Mouse (Mus musculus) embryonic stem cell, embryonic (primary cell): Measurements from ENCODE around the gene Mybpc2.

Experiments used
- CTCF ChIA-PET, 4 experiments: fragments of 300-600 bp in 2 of 4; fragments of 350-600 bp in 2 of 4; sonication (Branson Sonifier 250); formaldehyde crosslinking; loops; one replicate each; lab custom pipeline; 2022; ENCODE audit warnings: inconsistent platforms in 2 of 4; lab: Charles Lee
- POLR2A ChIA-PET, 4 experiments: fragments of 300-600 bp in 2 of 4; fragments of 350-600 bp in 2 of 4; sonication (Branson Sonifier 250); formaldehyde crosslinking; loops; one replicate each; lab custom pipeline; 2022; ENCODE audit warnings: antibody characterized with exemption in 4 of 4, inconsistent platforms in 1 of 4; lab: Charles Lee

Gene Mybpc2

DNA sequence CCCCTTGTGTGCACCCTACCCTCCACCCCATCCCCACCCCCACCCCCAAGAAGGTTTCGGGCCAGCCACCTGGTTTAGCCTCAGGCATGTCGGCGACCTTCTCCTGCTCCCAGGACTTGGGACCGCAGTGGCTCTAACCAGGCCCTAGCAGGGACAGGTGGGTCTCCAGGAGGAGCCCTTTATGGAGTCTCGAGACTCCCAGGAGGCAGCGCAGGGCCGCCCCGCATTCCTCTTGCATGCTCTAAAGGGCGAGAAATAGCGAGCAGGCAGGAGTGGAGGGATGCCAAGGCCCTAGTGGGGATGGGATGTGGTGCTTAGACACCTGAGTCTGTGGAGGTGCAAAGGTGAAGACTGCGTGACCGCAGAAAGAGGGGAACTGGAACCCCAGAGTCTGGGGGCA lies at the start of gene Mybpc2:
Gene Mybpc2 (minus strand): TSS at position 155 of the 400 bp plus-strand sequence.
- ChIA-PET CTCF (interaction anchor here in 1 of 4 experiments (0.9 kb wide), 1 partner anchor 11 kb away, joined by 3 read pairs; no protein-coding TSS in a partner anchor), POLR2A (interaction anchor here in 3 of 4 experiments (0.5 to 5.9 kb wide), 5 partner anchors 12 to 78 kb away, joined by 4 to 49 read pairs (median 6); partner anchors contain the start of genes Nr1h2 (in 1 of the 3) and Pold1 (in 1 of the 3))

- ChIA-PET CTCF (no interaction called here), POLR2A (interaction anchor here in 2 of 4 experiments (0.7 to 3.2 kb wide), 2 partner anchors 17 to 49 kb away, joined by 4 to 19 read pairs; partner anchors contain the start of gene Kcnc3 (in 1 of the 2))
Measured at GRCm38 (mm10) chr7:44572956-44573484, 48.6 kb upstream of the Mybpc2 start.

GRCm38 (mm10) chr7:44572213-44572701 lies 47.8 kb upstream of the Mybpc2 start, which contains the start of gene Napsa:
TSS of gene Napsa (plus strand) at chr7:44572380.
- CTCF ChIA-PET: interaction anchor here in 2 of 4 experiments (0.6 to 1.7 kb wide), 2 partner anchors 10 to 81 kb away, joined by 5 to 8 read pairs; no protein-coding TSS in a partner anchor
- POLR2A ChIA-PET: interaction anchor here in 3 of 4 experiments (0.7 to 3.2 kb wide), 9 partner anchors 10 to 58 kb away, joined by 3 to 19 read pairs (median 5); partner anchors contain the start of gene Kcnc3 (in 1 of the 3)

- POLR2A ChIA-PET: interaction anchor here in 3 of 4 experiments (0.6 to 3.2 kb wide), 12 partner anchors 10 to 244 kb away, joined by 3 to 19 read pairs (median 4); partner anchors contain the start of genes Il4i1 (in 1 of the 3), Kcnc3 (in 1 of the 3), Nup62 (in 1 of the 3) and Syt3 (in 1 of the 3)
- CTCF ChIA-PET: interaction anchor here (0.6 to 1.7 kb wide), 11 partner anchors 9 to 82 kb away, joined by 3 to 8 read pairs (median 4); no protein-coding TSS in a partner anchor
Measured at GRCm38 (mm10) chr7:44571811-44572210, 47.4 kb upstream of the Mybpc2 start.

DNA sequence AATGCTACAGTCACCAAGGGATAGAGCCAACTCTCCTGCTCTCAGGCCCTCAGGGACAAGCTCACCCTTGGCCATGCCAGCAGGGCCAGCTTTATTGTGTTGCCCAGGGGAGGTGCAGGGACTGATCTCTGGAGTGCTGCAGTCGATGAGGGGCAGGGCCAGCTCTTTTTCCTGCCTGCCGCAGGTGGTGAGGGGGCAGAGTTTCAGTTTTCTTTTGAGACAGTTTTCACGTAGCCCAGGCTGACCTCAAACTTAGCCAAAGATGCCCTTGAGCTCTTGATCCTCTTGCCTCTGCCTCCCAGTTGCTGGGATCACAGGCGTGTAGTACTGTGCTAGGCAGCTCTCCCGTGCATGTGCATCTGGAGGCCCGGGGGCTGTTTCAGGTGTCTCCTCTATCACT lies 46.5 kb upstream of the Mybpc2 start:
- ChIA-PET POLR2A (interaction anchor here in 3 of 4 experiments (0.5 to 3.2 kb wide), 20 partner anchors 10 to 245 kb away, joined by 3 to 19 read pairs (median 4); partner anchors contain the start of genes Emc10 (in 1 of the 3), Fam71e1 (in 1 of the 3), Il4i1 (in 1 of the 3) and Kcnc3 (in 1 of the 3)), CTCF (interaction anchor here in 3 of 4 experiments (0.6 to 1.7 kb wide), 20 partner anchors 10 to 131 kb away, joined by 3 to 8 read pairs (median 3); partner anchors contain the start of gene Pold1 (in 1 of the 3))

- POLR2A ChIA-PET: interaction anchor here in 3 of 4 experiments (0.9 to 2.3 kb wide), 15 partner anchors 15 to 194 kb away, joined by 3 to 9 read pairs (median 4); partner anchors contain the start of genes Kcnc3 (in 2 of the 3), Nr1h2 (in 2 of the 3), Emc10 (in 1 of the 3) and Fam71e1 (in 1 of the 3)
- CTCF ChIA-PET: no interaction called here
Measured at GRCm38 (mm10) chr7:44568803-44569202, 44.3 kb upstream of the Mybpc2 start.

GRCm38 (mm10) chr7:44565414-44565813 lies 41.0 kb upstream of the Mybpc2 start:
- ChIA-PET POLR2A (interaction anchor here in 2 of 4 experiments (0.5 to 0.7 kb wide), 2 partner anchors 44 to 55 kb away, joined by 3 to 10 read pairs; no protein-coding TSS in a partner anchor), CTCF (interaction anchor here in 2 of 4 experiments (0.6 to 1.3 kb wide), 2 partner anchors 38 to 697 kb away, joined by 3 to 4 read pairs; no protein-coding TSS in a partner anchor)

DNA sequence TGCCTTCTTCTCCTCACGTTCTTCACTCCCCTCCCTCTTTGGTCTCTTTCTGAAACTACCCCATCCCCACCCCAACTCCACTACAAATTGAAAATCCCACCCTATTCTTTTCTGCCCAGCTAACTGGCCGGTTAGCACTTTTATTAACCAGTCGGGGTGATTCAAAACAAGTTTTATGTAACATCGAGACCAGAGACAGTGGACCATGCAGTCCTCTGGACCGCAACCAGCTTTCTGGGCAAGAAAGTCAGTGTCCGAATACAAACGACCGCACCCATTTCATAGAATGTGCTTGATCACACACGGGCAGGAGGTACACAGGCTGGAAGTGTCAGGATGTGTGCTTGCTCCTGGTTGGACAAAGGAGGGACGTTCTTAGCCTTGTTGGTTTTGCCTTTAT lies 40.0 kb upstream of the Mybpc2 start:
- POLR2A ChIA-PET: interaction anchor here in 2 of 4 experiments (0.6 to 1.3 kb wide), 4 partner anchors 11 to 222 kb away, joined by 3 to 4 read pairs (median 4); partner anchors contain the start of gene Nr1h2 (in 1 of the 2)
- CTCF ChIA-PET: interaction anchor here in 3 of 4 experiments (0.6 to 1.6 kb wide), 6 partner anchors 12 to 78 kb away, joined by 3 to 13 read pairs (median 4); no protein-coding TSS in a partner anchor

- POLR2A ChIA-PET: interaction anchor here in 3 of 4 experiments (0.6 to 1.0 kb wide), 5 partner anchors 27 to 1021 kb away, joined by 3 to 6 read pairs (median 5); partner anchors contain the start of gene Kcnc3 (in 1 of the 3)
- CTCF ChIA-PET: interaction anchor here in 2 of 4 experiments (0.6 to 1.6 kb wide), 7 partner anchors 41 to 130 kb away, joined by 3 to 13 read pairs (median 4); no protein-coding TSS in a partner anchor
Measured at GRCm38 (mm10) chr7:44563284-44563683, 38.8 kb upstream of the Mybpc2 start.

- POLR2A ChIA-PET: interaction anchor here in 3 of 4 experiments (0.6 to 2.4 kb wide), 25 partner anchors 11 to 369 kb away, joined by 3 to 11 read pairs (median 3); partner anchors contain the start of genes Emc10 (in 2 of the 3), Fam71e1 (in 2 of the 3), Kcnc3 (in 2 of the 3) and Pold1 (in 2 of the 3)
- CTCF ChIA-PET: interaction anchor here (0.5 to 3.3 kb wide), 55 partner anchors 9 to 916 kb away, joined by 3 to 28 read pairs (median 4); partner anchors contain the start of genes Pold1 (in 2 of the 4), 1700028J19Rik (in 1 of the 4), 2410002F23Rik (in 1 of the 4) and Emc10 (in 1 of the 4)
Measured at GRCm38 (mm10) chr7:44560435-44561400, 36.3 kb upstream of the Mybpc2 start.

- POLR2A ChIA-PET: interaction anchor here in 1 of 4 experiments (1.0 to 1.6 kb wide), 2 partner anchors 9 to 33 kb away, joined by 4 read pairs; partner anchors contain the start of genes Kcnc3 and Pold1
- CTCF ChIA-PET: interaction anchor here in 1 of 4 experiments (0.6 kb wide), 1 partner anchor 17 kb away, joined by 6 read pairs; no protein-coding TSS in a partner anchor
Measured at GRCm38 (mm10) chr7:44557629-44558028, 33.2 kb upstream of the Mybpc2 start.

DNA sequence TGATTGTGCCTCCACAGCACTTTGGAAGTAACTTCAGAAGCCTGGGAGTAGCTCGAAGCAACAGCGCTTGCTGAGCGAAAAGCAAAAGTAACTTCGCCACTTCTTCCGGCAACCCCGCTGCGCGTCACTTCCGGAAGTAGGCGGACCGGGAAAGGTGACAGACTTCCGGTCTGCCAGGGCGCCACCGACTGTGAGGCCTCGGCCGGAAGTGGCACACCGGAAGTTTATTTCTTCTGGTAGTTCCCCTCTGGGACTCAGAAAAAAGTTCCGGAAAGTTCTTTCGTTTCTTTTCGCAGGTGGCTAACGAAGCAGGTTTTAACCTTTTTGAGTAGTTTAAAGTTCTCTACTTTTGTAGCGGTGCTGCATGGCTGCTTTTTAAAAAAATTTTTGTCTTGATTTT lies 29.4 kb upstream of the Mybpc2 start, which contains the start of gene Nr1h2:
Gene Nr1h2 (minus strand): TSS at position 126 of the 400 bp plus-strand sequence.
- POLR2A ChIA-PET: interaction anchor here in 3 of 4 experiments (0.6 to 4.2 kb wide), 32 partner anchors 10 to 432 kb away, joined by 3 to 23 read pairs (median 3); partner anchors contain the start of genes Il4i1 (in 2 of the 3), Kcnc3 (in 2 of the 3), Nup62 (in 2 of the 3) and Emc10 (in 1 of the 3)
- CTCF ChIA-PET: interaction anchor here in 3 of 4 experiments (0.6 to 1.6 kb wide), 13 partner anchors 18 to 269 kb away, joined by 3 to 5 read pairs (median 3); partner anchors contain the start of genes Emc10 (in 1 of the 3) and Fam71e1 (in 1 of the 3)

- ChIA-PET CTCF (interaction anchor here in 2 of 4 experiments (0.6 to 1.3 kb wide), 4 partner anchors 23 to 64 kb away, joined by 3 to 5 read pairs (median 3); partner anchors contain the start of genes Emc10 (in 1 of the 2) and Fam71e1 (in 1 of the 2)), POLR2A (interaction anchor here in 3 of 4 experiments (0.6 to 4.2 kb wide), 22 partner anchors 11 to 433 kb away, joined by 3 to 23 read pairs (median 4); partner anchors contain the start of genes Kcnc3 (in 2 of the 3), Emc10 (in 1 of the 3), Fam71e1 (in 1 of the 3) and Il4i1 (in 1 of the 3))
Measured at GRCm38 (mm10) chr7:44553196-44553764, 28.8 kb upstream of the Mybpc2 start.

DNA sequence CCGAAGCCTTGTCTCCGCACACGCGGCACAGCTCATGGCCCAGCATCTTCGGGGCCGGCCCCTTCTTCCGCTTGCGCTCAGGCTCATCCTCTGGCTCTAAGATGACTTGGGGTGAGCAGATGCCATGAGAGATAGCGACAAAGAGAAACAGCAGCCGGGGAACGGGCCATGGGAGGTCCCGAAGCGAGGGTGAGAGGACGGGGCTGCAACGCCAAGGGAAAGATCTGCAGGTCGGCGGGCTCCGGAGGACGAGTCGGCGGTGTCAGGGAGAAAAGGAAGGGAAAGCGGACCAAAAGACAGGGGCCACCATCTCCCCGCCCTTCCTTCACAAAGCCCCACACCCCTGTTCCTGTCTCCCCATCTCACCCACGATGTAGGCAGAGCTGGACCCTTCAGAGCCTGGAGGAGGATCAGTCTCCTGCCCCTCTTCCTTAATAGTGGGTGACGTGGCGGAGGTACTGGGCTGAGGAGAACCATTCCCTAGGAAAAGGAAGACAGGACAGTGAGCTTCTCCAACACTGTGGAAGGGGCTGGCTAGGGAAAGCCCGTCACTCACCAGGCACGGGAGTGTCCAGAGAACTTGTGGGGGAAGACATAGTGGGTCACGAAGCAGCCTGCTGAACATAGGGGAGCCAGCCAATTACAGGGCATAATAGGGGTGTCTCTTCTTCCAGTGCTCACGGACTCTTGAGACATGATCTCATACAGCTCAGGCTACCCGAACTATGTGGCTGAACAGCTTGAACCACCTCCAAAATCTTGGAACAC lies 27.9 kb upstream of the Mybpc2 start:
- CTCF ChIA-PET: interaction anchor here in 3 of 4 experiments (0.5 to 1.7 kb wide), 8 partner anchors 8 to 56 kb away, joined by 3 to 6 read pairs (median 3); partner anchors contain the start of genes Emc10 (in 1 of the 3) and Fam71e1 (in 1 of the 3)
- POLR2A ChIA-PET: interaction anchor here in 2 of 4 experiments (0.5 to 4.2 kb wide), 17 partner anchors 9 to 298 kb away, joined by 3 to 23 read pairs (median 4); partner anchors contain the start of genes Kcnc3 (in 2 of the 2), Atf5 (in 1 of the 2), Emc10 (in 1 of the 2) and Fam71e1 (in 1 of the 2)
